Mouse (Mus musculus) midbrain, embryonic 11.5 days (tissue): ENCODE data around the gene Sox2. TPM values are rescaled to one million over a fixed set of nuclear protein-coding genes. Genes with fewer than 3 reads are reported as not detected.

Source experiments
- ATAC-seq: fragments of 200-750 bp; cut with Nextera tagmentation; 2 replicates; pipeline ENCODE4 v1.8.0; 2017; ENCODE audit warnings: moderate TSS enrichment, moderate library complexity; ENCODE audit not compliant: low FRiP score
- DNase-seq: peaks from one replicate; pipeline ENCODE4 v3.0.0; 2015; ENCODE audit warnings: low spot score; ENCODE audit errors: missing footprints
- H3K27ac ChIP-seq: fragments of 300-500 bp; sonication (generic); 2 replicates; pipeline ENCODE4 v1.5.1; 2014; ENCODE audit warnings: low read depth, low read length
- H3K27me3 ChIP-seq: fragments of 300-500 bp; sonication (generic); 2 replicates; pipeline ENCODE4 v1.6.1; 2014; ENCODE audit warnings: mild to moderate bottlenecking, low read length, moderate library complexity, mixed read lengths; ENCODE audit not compliant: control insufficient read depth, insufficient read depth
- H3K36me3 ChIP-seq: fragments of 300-500 bp; sonication (generic); 2 replicates; pipeline ENCODE4 v1.6.1; 2014; ENCODE audit warnings: mild to moderate bottlenecking, low read length, moderate library complexity, mixed read lengths; ENCODE audit not compliant: control insufficient read depth, insufficient read depth
- H3K4me1 ChIP-seq: fragments of 300-500 bp; sonication (generic); 2 replicates; pipeline ENCODE4 v1.6.1; 2014; ENCODE audit warnings: low read length; ENCODE audit not compliant: control insufficient read depth, insufficient read depth
- H3K4me2 ChIP-seq: fragments of 300-500 bp; sonication (generic); 2 replicates; pipeline ENCODE4 v1.6.1; 2014; ENCODE audit warnings: mild to moderate bottlenecking, moderate library complexity
- H3K4me3 ChIP-seq: fragments of 300-500 bp; sonication (generic); 2 replicates; pipeline ENCODE4 v1.5.1; 2014; ENCODE audit warnings: low read depth, low read length
- H3K9ac ChIP-seq: fragments of 300-500 bp; sonication (generic); 2 replicates; pipeline ENCODE4 v1.6.1; 2014; ENCODE audit warnings: low read length
- H3K9me3 ChIP-seq: fragments of 300-500 bp; sonication (generic); 2 replicates; pipeline ENCODE4 v1.6.1; 2016; ENCODE audit warnings: low read length; ENCODE audit not compliant: control insufficient read depth
- WGBS: fragments of 180-500 bp; shearing (Covaris S2); extraction: QIAGEN DNeasy Blood & Tissue Kit; methylation state at CpG from one replicate; pipeline ENCODE4 v1.1.7; 2014; 5-methylcytosine and 5-hydroxymethylcytosine counted together
- polyA plus RNA-seq: library from polyadenylated mRNA; unstranded; fragments of >200 nt; fragmentation: Nextera tagmentation; extraction: Ambion mirVana; gene quantifications from 2 replicates; pipeline ENCODE4 v1.2.1, GENCODE M21; 2014

Gene Sox2
- polyA plus RNA-seq, 1 experiment from 2014 or later: 48.7 TPM

- ATAC-seq: no peak
- H3K36me3 ChIP-seq: 0 out of 2 replicates have a peak, but pooled peaks cover 3% of the 10 kb centered on the region
- no peak overlapping the region for H3K4me2 ChIP-seq
- H3K9me3 ChIP-seq: peaks cover 4% of the 10 kb centered on the region; the same call in 1 of the 2 replicates
- H3K4me1 ChIP-seq: peaks cover 11% of the 10 kb centered on the region
- no peak overlapping the region for H3K27ac ChIP-seq
- whole genome bisulfite sequencing: 70% methylated on average over 1 of the region's 1 CpGs
- H3K4me3 ChIP-seq: no peak overlapping the region
- H3K9ac ChIP-seq: no peak overlapping the region
- no peaks in the 10 kb centered on the region for H3K27me3 ChIP-seq
- no peak for DNase-seq
Observed at GRCm38 (mm10) chr3:34630736-34631135, 19.5 kb upstream of the Sox2 start.

DNA sequence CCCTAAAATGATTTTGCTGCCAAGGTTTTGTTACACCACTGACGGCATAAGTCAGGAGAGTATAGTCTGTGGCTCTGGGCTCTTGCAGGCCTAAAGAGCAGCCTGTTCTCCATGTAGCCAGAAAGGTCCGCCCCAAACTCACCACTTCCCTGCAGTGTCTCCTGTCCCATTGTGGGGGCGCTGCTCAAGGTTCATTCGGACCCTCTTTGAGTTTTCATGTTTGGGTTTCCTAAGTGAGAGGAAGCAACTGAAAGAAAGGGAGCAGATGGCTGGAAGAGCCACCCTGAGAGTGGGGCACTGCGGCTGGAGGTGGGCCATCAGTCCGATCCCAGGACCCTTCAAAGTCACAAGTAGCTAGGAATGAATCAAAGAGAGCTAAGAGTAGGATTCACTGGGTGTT is 13.2 kb upstream of the Sox2 start:
- Histone ChIP-seq H3K4me3 (no peak overlapping the region), H3K27me3 (peaks cover 9% of the 10 kb centered on the region), H3K9ac (no peak overlapping the region), H3K36me3 (no peaks in the 10 kb centered on the region), H3K27ac (peak overlapping the region; percentile 31), H3K4me2 (no peak overlapping the region), H3K4me1 (peaks cover 37% of the 10 kb centered on the region), H3K9me3 (no peaks in the 10 kb centered on the region)
- DNase-seq: peak; percentile 86
- WGBS: 57% methylated on average over 6 of the region's 6 CpGs
- ATAC-seq: no peak

GRCm38 (mm10) chr3:34637481-34637880 is 12.7 kb upstream of the Sox2 start:
- DNase-seq: peak; percentile 86
- no peak overlapping the region for H3K4me3 ChIP-seq

GRCm38 (mm10) chr3:34637926-34638325 is 12.3 kb upstream of the Sox2 start:
- Histone ChIP-seq H3K4me3 (peak overlapping the region; percentile 27), H3K36me3 (no peaks in the 10 kb centered on the region), H3K9ac (peak overlapping the region; percentile 54), H3K9me3 (no peaks in the 10 kb centered on the region), H3K4me1 (peaks cover 43% of the 10 kb centered on the region), H3K4me2 (peak overlapping the region; percentile 83), H3K27me3 (peaks cover 9% of the 10 kb centered on the region), H3K27ac (peak overlapping the region; percentile 84)
- no peak for DNase-seq
- ATAC-seq: peak; percentile 17; the same call in 1 of the 2 replicates
- 9% methylated on average over 5 of the region's 5 CpGs for WGBS

More at GRCm38 (mm10) chr3:34637481-34637880, 12.7 kb upstream of the Sox2 start:
- Histone ChIP-seq H3K4me2 (no peak overlapping the region; the same call in 1 of the 2 replicates), H3K9me3 (no peaks in the 10 kb centered on the region), H3K36me3 (no peaks in the 10 kb centered on the region), H3K27ac (peak overlapping the region; percentile 84), H3K4me1 (peaks cover 42% of the 10 kb centered on the region), H3K27me3 (peaks cover 9% of the 10 kb centered on the region), H3K9ac (no peak overlapping the region)
- ATAC-seq: no peak
- 23% methylated on average over 5 of the region's 5 CpGs for WGBS

DNA sequence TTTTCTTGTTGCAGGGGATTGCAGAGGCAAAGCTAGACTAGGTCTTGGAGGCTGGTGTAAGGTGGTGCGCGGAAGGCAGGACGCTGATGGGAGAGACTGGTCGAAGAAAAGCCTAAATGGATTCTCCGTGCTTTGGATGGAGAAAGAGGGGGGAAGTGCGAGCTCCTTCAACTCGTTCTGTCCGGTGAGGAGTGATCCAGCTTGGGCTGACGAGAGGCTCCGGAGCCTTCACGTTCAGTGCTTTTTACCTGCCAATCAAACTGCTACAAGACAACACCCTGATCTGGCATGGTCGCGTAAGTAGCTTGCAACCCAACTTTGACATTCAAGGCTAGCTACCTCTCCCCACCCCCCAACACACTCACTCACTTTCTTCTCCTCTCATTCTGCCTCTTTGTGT is 11.9 kb upstream of the Sox2 start:
- Histone ChIP-seq H3K4me2 (peak overlapping the region; percentile 83), H3K27ac (peak overlapping the region; percentile 84), H3K9me3 (no peaks in the 10 kb centered on the region), H3K27me3 (peaks cover 9% of the 10 kb centered on the region), H3K4me3 (peak overlapping the region; percentile 27), H3K36me3 (no peaks in the 10 kb centered on the region), H3K9ac (peak overlapping the region; percentile 54), H3K4me1 (peaks cover 46% of the 10 kb centered on the region)
- DNase-seq: peak; percentile 96
- peak; percentile 65 for ATAC-seq
- 3% methylated on average over 13 of the region's 13 CpGs for WGBS

DNA sequence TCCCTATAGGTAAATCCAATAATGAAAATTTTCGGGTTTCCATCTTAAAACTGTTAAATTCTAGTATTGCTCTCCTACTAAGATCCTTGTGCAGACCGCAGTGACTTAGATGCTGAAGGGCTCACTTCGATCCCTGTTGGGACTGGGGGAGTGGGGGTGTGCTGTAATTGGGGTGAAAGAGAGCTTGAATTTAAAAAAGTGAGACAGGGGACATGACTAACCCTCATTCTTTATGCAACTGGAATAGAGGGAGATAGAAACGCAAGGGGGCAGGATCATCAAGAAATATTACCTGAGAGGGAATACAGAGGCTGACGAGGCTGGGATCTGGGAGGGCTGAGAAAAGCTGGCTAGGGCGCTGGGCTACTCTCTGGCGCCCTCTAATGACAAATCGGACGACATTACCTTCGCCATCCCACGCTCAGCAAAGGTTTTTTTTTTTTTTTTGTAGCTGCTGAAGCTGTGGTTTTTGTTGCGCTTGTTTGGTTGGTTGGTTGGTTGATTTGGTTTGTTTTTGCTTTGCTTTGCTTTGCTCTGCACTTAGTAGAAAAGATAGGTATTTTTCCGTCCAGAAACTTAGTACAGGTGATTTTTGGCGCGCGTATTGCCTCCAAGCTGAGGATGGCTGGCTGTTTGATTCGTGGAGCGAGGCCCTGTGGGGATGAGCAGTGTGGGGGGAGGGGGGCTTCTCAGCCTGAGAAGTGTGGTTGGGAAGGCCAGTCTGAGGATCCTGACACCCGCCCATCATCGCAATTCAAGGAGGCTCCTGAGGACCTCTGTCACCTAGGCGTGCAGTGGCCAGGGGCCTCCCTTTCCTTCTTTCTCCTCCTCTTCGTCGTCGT is 11.0 kb upstream of the Sox2 start:
- DNase-seq (peak; percentile 97), ATAC-seq (peak; percentile 72)
- peaks cover 55% of the 10 kb centered on the region for H3K4me1 ChIP-seq
- H3K4me3 ChIP-seq: peak overlapping the region; percentile 27
- H3K9ac ChIP-seq: peak overlapping the region; percentile 60
- H3K27me3 ChIP-seq: peaks cover 9% of the 10 kb centered on the region
- H3K4me2 ChIP-seq: peak overlapping the region; percentile 83
- WGBS: 3% methylated on average over 24 of the region's 24 CpGs
- no peaks in the 10 kb centered on the region for H3K36me3 ChIP-seq
- no peaks in the 10 kb centered on the region for H3K9me3 ChIP-seq
- H3K27ac ChIP-seq: peak overlapping the region; percentile 5; the same call in 1 of the 2 replicates

GRCm38 (mm10) chr3:34639873-34640270 is 10.3 kb upstream of the Sox2 start:
- DNase-seq: no peak

GRCm38 (mm10) chr3:34640276-34640675 is 9.9 kb upstream of the Sox2 start:
- Histone ChIP-seq H3K4me2 (peak overlapping the region; percentile 83), H3K4me3 (peak overlapping the region; percentile 27), H3K4me1 (peaks cover 63% of the 10 kb centered on the region), H3K9ac (peak overlapping the region; percentile 60; the same call in 1 of the 2 replicates), H3K36me3 (no peaks in the 10 kb centered on the region), H3K27ac (no peak overlapping the region), H3K27me3 (peaks cover 9% of the 10 kb centered on the region), H3K9me3 (no peaks in the 10 kb centered on the region)
- DNase-seq (peak; percentile 95), ATAC-seq (no peak)
- 4% methylated on average over 8 of the region's 8 CpGs for WGBS

More at GRCm38 (mm10) chr3:34639873-34640270, 10.3 kb upstream of the Sox2 start:
- Histone ChIP-seq H3K4me1 (peaks cover 59% of the 10 kb centered on the region), H3K27me3 (peaks cover 9% of the 10 kb centered on the region), H3K9ac (peak overlapping the region; percentile 60), H3K4me2 (peak overlapping the region; percentile 83), H3K27ac (peak overlapping the region; percentile 5; the same call in 1 of the 2 replicates), H3K9me3 (no peaks in the 10 kb centered on the region), H3K36me3 (no peaks in the 10 kb centered on the region), H3K4me3 (peak overlapping the region; percentile 27)
- under 1% methylated on average over 10 of the region's 10 CpGs for WGBS
- ATAC-seq: no peak
